Comparison of ENCODE assay signal across 14 mouse cellular contexts in genomic region chr9:48661225-48662023, GRCm38 (mm10). TPM values are rescaled to one million over a fixed set of nuclear protein-coding genes. Genes with fewer than 3 reads are reported as not detected.
DNase-seq lines count a peak whose midpoint lies in the region; ATAC-seq lines count a peak whose summit lies in the region.
"Had no signal": no experiment of that assay in that cellular context is flagged by ENCODE, and none has a peak within 500 bp of the region (broad histone marks: within the 10 kb centered on the region; RNA-seq: fewer than 3 reads in every experiment).

No protein-coding gene starts in this region.

- H3K4me3 ChIP-seq in forebrain, embryonic 14.5 days (ENCODE audit: low read depth, low read length) = no peak overlapping the region
- H3K4me3 ChIP-seq in midbrain, embryonic 16.5 days (ENCODE audit: low read depth, low read length) = no peak overlapping the region

- peak; percentile 68 for ATAC-seq in common myeloid progenitor, adult 5-6 weeks (replicated peaks; ENCODE audit: low read depth, poor library complexity, severe bottlenecking)
- ATAC-seq in forebrain, embryonic 14.5 days = peak; percentile 37; the same call in 1 of the 2 replicates
- peak; percentile 43; the same call in 1 of the 2 replicates for ATAC-seq in megakaryocyte, adult 5-6 weeks (ENCODE audit: poor library complexity, severe bottlenecking)
- peak; percentile 34; the same call in 1 of the 2 replicates for ATAC-seq in midbrain, embryonic 16.5 days

- no peaks in the 10 kb centered on the region for H3K9me3 ChIP-seq in forebrain, embryonic 14.5 days (replicated peaks; ENCODE audit: control insufficient read depth, low read length)
- H3K9me3 ChIP-seq in midbrain, embryonic 16.5 days (replicated peaks; ENCODE audit: control insufficient read depth, low read length, poor library complexity, severe bottlenecking) = no peaks in the 10 kb centered on the region

- H3K27me3 ChIP-seq in forebrain, embryonic 14.5 days (replicated peaks; ENCODE audit: control insufficient read depth, insufficient read depth, low read length) = no peaks in the 10 kb centered on the region
- no peaks in the 10 kb centered on the region; the same call in 1 of the 2 replicates for H3K27me3 ChIP-seq in midbrain, embryonic 16.5 days (ENCODE audit: control insufficient read depth, insufficient read depth, low read depth, low read length)

- DNase-seq in forebrain, embryonic 14.5 days (ENCODE audit: low spot score) = no peak
- no peak for DNase-seq in thymus, postnatal 14 days
- DNase-seq in adrenal gland, postnatal 10 days = no peak
- DNase-seq in heart, postnatal 4 days = no peak
- DNase-seq in heart, adult 18-20 months = no peak
- DNase-seq: cerebellum, adult 11 months; kidney, adult 2 months; kidney, postnatal 4 days; lung, postnatal 36 days; right cerebral cortex, postnatal 4 days had no signal

- no peak overlapping the region for H3K4me2 ChIP-seq in forebrain, embryonic 14.5 days (ENCODE audit: low read length)
- no peak overlapping the region for H3K4me2 ChIP-seq in midbrain, embryonic 16.5 days (ENCODE audit: low read length)

- H3K9ac ChIP-seq in forebrain, embryonic 14.5 days (ENCODE audit: low read length) = no peak overlapping the region
- H3K9ac ChIP-seq in midbrain, embryonic 16.5 days (ENCODE audit: low read depth, low read length) = no peak overlapping the region

- no peaks in the 10 kb centered on the region for H3K36me3 ChIP-seq in forebrain, embryonic 14.5 days (ENCODE audit: control insufficient read depth, insufficient read depth, low read length)
- no peaks in the 10 kb centered on the region for H3K36me3 ChIP-seq in midbrain, embryonic 16.5 days (ENCODE audit: control insufficient read depth, insufficient read depth, low read length)

- H3K4me1 ChIP-seq in forebrain, embryonic 14.5 days (ENCODE audit: control insufficient read depth, insufficient read depth, low read length) = peaks cover 15% of the 10 kb centered on the region
- peaks cover 16% of the 10 kb centered on the region for H3K4me1 ChIP-seq in midbrain, embryonic 16.5 days (ENCODE audit: control insufficient read depth, insufficient read depth, low read length)

- no peak overlapping the region for H3K27ac ChIP-seq in forebrain, embryonic 14.5 days (ENCODE audit: low read depth, low read length)
- H3K27ac ChIP-seq in midbrain, embryonic 16.5 days (ENCODE audit: low read length) = no peak overlapping the region

- 66% methylated on average over 9 of the region's 9 CpGs for WGBS in forebrain, embryonic 14.5 days
- 46% methylated on average over 9 of the region's 9 CpGs for WGBS in midbrain, embryonic 16.5 days

RNA-seq across cellular contexts. Expression of gene Nnmt, which starts 56.5 kb away (rescaled TPM):
- total RNA-seq in common myeloid progenitor, adult 5-6 weeks (2017) = not detected in 2 replicates
- 0.72 and 1.1 TPM in 2 replicates for polyA plus RNA-seq in forebrain, embryonic 14.5 days (2014; fragmentation: Nextera tagmentation; extraction: Ambion mirVana)
- 0.22 and 1.9 TPM in 2 replicates for total RNA-seq in megakaryocyte, adult 5-6 weeks (2015)
- 0.37 and 1.2 TPM in 2 replicates for total RNA-seq in megakaryocyte, adult 5-6 weeks (2017)
- polyA plus RNA-seq in midbrain, embryonic 16.5 days (2015; fragmentation: Nextera tagmentation; extraction: Ambion mirVana) = 2.4 and 2.9 TPM in 2 replicates
- 10 to 100 TPM; 13.9 to 20.8 TPM for total RNA-seq in adrenal gland, postnatal 10 days (2021)
- total RNA-seq in heart, postnatal 4 days (2021) = 10 to 100 TPM; 10.3 to 13.6 TPM
- 1 to 10 TPM; 4.1 to 6.2 TPM for total RNA-seq in heart, adult 18-20 months (2021)
- polyA plus RNA-seq: C2C12 had no signal
